In the genomic region with DNA sequence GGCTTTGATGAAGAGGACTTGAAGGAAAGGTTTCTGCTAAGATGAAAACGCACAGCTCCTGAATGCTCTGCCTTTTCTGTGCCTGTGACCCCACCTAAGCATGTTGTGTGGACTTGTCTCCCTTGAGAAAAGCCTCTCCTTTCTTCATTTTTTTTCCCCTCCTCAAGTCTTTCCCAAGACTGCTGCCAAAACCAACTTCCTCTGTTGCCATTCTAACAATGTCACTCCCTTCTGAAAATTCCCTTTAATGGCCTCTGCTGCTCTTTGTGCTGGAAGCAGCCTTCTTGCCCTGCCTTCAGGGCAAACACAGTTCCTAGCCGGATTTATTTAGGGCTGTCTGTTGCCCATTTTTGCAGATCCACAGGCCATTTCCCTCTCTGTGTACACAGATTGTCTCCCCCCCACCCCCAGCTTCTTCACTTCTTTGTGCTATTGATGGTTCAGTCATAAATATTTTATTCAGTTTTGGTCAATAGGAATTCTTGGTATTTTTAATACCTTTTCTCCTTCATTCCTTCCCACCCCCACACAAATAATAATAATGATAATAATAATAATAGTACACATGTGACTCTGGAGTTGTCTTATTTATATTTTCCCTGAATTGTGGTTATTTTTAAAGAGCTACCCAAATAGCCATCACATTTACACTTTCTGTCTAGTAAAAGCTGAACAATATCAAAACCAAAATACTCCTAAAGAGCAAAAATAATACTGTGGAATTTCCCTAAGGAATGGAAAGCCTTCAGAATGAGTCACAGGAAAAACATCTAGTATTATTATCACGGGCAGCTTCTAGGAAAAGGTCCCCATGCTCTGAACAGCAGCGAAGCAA, we compare ENCODE assay signal across 8 mouse cellular contexts. TPM values are rescaled to one million over a fixed set of nuclear protein-coding genes. Genes with fewer than 3 reads are reported as not detected.
A peak's percentile ranks its signal among the peaks of the same experiment; 100 is the strongest.
DNase-seq lines count a peak whose midpoint lies in the region; ATAC-seq and TF ChIP-seq lines count a peak whose summit lies in the region.

No protein-coding gene starts in this region.

- TF ChIP-seq CTCF in forebrain, postnatal 0 days (IDR thresholded peaks at IDR 0.05; ENCODE audit: low read depth), result no peak
- no peak for TF ChIP-seq CTCF in layer of hippocampus, adult 2 months (conservative IDR thresholded peaks at IDR 0.05)
- TF ChIP-seq CTCF in midbrain, postnatal 0 days (IDR thresholded peaks at IDR 0.05), result no peak

- H3K27me3 ChIP-seq in forebrain, embryonic 10.5 days (ENCODE audit: poor library complexity, severe bottlenecking), result no peaks in the 10 kb centered on the region
- H3K27me3 ChIP-seq in forebrain, postnatal 0 days (ENCODE audit: insufficient read depth, low read length), result no peaks in the 10 kb centered on the region
- H3K27me3 ChIP-seq in heart, embryonic 12.5 days (replicated peaks), result no peaks in the 10 kb centered on the region
- H3K27me3 ChIP-seq in midbrain, postnatal 0 days (ENCODE audit: insufficient read depth, low read length), result no peaks in the 10 kb centered on the region

- no peaks in the 10 kb centered on the region for H3K36me3 ChIP-seq in forebrain, embryonic 10.5 days (replicated peaks)
- no peaks in the 10 kb centered on the region for H3K36me3 ChIP-seq in forebrain, postnatal 0 days (ENCODE audit: insufficient read depth)
- no peaks in the 10 kb centered on the region for H3K36me3 ChIP-seq in heart, embryonic 12.5 days
- no peaks in the 10 kb centered on the region for H3K36me3 ChIP-seq in midbrain, postnatal 0 days (ENCODE audit: insufficient read depth, low read length)

- H3K27ac ChIP-seq in forebrain, embryonic 10.5 days, result peak overlapping the region; percentile 36; the same call in 1 of the 2 replicates
- no peak overlapping the region for H3K27ac ChIP-seq in forebrain, postnatal 0 days (ENCODE audit: low read depth, low read length)
- H3K27ac ChIP-seq in layer of hippocampus, adult 2 months, result peak overlapping the region; percentile 33; the same call in 1 of the 2 replicates
- H3K27ac ChIP-seq in heart, embryonic 12.5 days (ENCODE audit: poor library complexity, severe bottlenecking), result peak overlapping the region; percentile 86
- peak overlapping the region; percentile 34; the same call in 1 of the 2 replicates for H3K27ac ChIP-seq in midbrain, postnatal 0 days (ENCODE audit: low read depth, low read length)

- H3K4me2 ChIP-seq in forebrain, postnatal 0 days (ENCODE audit: low read depth), result no peak overlapping the region
- peak overlapping the region; percentile 19; the same call in 1 of the 2 replicates for H3K4me2 ChIP-seq in heart, embryonic 12.5 days
- H3K4me2 ChIP-seq in midbrain, postnatal 0 days (ENCODE audit: low read depth, low read length, poor library complexity, severe bottlenecking), result no peak overlapping the region

- WGBS in forebrain, embryonic 10.5 days, result 72% methylated on average over 4 of the region's 4 CpGs
- 40% methylated on average over 4 of the region's 4 CpGs for WGBS in forebrain, postnatal 0 days
- WGBS in heart, embryonic 12.5 days, result 38% methylated on average over 4 of the region's 4 CpGs
- 55% methylated on average over 4 of the region's 4 CpGs for WGBS in midbrain, postnatal 0 days

- no peak overlapping the region for H3K4me3 ChIP-seq in forebrain, embryonic 10.5 days
- no peak overlapping the region for H3K4me3 ChIP-seq in forebrain, postnatal 0 days (ENCODE audit: low read depth, low read length)
- no peak overlapping the region for H3K4me3 ChIP-seq in layer of hippocampus, adult 2 months
- no peak overlapping the region for H3K4me3 ChIP-seq in heart, embryonic 12.5 days
- H3K4me3 ChIP-seq in midbrain, postnatal 0 days (ENCODE audit: low read depth, low read length), result no peak overlapping the region

- no peak for DNase-seq in forebrain, embryonic 10.5 days (ENCODE audit: extremely low spot score, low spot score)
- DNase-seq in forebrain, postnatal 0 days, result no peak
- no peak for DNase-seq in layer of hippocampus, adult 2 months (ENCODE audit: low spot score in 2 of 2)
- DNase-seq in layer of hippocampus, postnatal 36 days, result no peak
- DNase-seq in midbrain, postnatal 0 days (ENCODE audit: low spot score), result no peak
- no peak for DNase-seq in thymus, postnatal 0 days (ENCODE audit: low spot score)

- ATAC-seq in forebrain, postnatal 0 days, result no peak
- ATAC-seq in heart, embryonic 12.5 days (ENCODE audit: insufficient number of reproducible peaks, low FRiP score), result peak; percentile 66
- ATAC-seq in midbrain, postnatal 0 days (ENCODE audit: low FRiP score), result no peak
- ATAC-seq in activated CD4-positive, CD25-positive, alpha-beta regulatory T cell, adult 4 months, result no peak

- no peaks in the 10 kb centered on the region for H3K9me3 ChIP-seq in forebrain, embryonic 10.5 days
- no peaks in the 10 kb centered on the region for H3K9me3 ChIP-seq in forebrain, postnatal 0 days (ENCODE audit: low read length)
- H3K9me3 ChIP-seq in heart, embryonic 12.5 days (replicated peaks), result no peaks in the 10 kb centered on the region
- no peaks in the 10 kb centered on the region for H3K9me3 ChIP-seq in midbrain, postnatal 0 days (ENCODE audit: low read length)

- peaks cover 9% of the 10 kb centered on the region for H3K4me1 ChIP-seq in forebrain, embryonic 10.5 days
- H3K4me1 ChIP-seq in forebrain, postnatal 0 days (ENCODE audit: insufficient read depth), result 0 out of 2 replicates have a peak, but pooled peaks cover 5% of the 10 kb centered on the region
- H3K4me1 ChIP-seq in heart, embryonic 12.5 days (replicated peaks), result peaks cover 13% of the 10 kb centered on the region
- no peaks in the 10 kb centered on the region for H3K4me1 ChIP-seq in midbrain, postnatal 0 days (ENCODE audit: insufficient read depth, low read length)

- H3K9ac ChIP-seq in forebrain, postnatal 0 days, result no peak overlapping the region
- no peak overlapping the region for H3K9ac ChIP-seq in heart, embryonic 12.5 days
- H3K9ac ChIP-seq in midbrain, postnatal 0 days (replicated peaks; ENCODE audit: low read length, poor library complexity, severe bottlenecking), result no peak overlapping the region

RNA-seq across cellular contexts. Expression of a gene that starts 12.6 kb away (rescaled TPM):
- 161 and 163 TPM in 2 replicates for polyA plus RNA-seq in forebrain, embryonic 10.5 days (2016; fragmentation: Nextera tagmentation; extraction: Ambion mirVana)
- total RNA-seq in forebrain, postnatal 0 days (2014; rRNA removed), result 237 and 265 TPM in 2 replicates
- polyA plus RNA-seq in forebrain, postnatal 0 days (2015; fragmentation: Nextera tagmentation; extraction: Ambion mirVana), result 336 and 379 TPM in 2 replicates
- total RNA-seq in layer of hippocampus, adult 2 months (2021), result 100 to 1,000 TPM; 463 to 472 TPM
- total RNA-seq in layer of hippocampus, postnatal 36 days (2021), result 100 to 1,000 TPM; 464 to 480 TPM
- 212 and 230 TPM in 2 replicates for polyA plus RNA-seq in heart, embryonic 12.5 days (2016; fragmentation: Nextera tagmentation; extraction: Ambion mirVana)
- total RNA-seq in midbrain, postnatal 0 days (2014; rRNA removed), result 188 and 195 TPM in 2 replicates
- polyA plus RNA-seq in midbrain, postnatal 0 days (2015; fragmentation: Nextera tagmentation; extraction: Ambion mirVana), result 399 and 409 TPM in 2 replicates
- polyA plus RNA-seq in thymus, postnatal 0 days (2015; fragmentation: Nextera tagmentation; extraction: Ambion mirVana), result 216 and 233 TPM in 2 replicates
- 100 to 1,000 TPM; 128 to 159 TPM for polyA plus RNA-seq in activated CD4-positive, CD25-positive, alpha-beta regulatory T cell, adult 4 months (2017; shearing (Covaris generic))

RNA-seq across cellular contexts. Expression of a gene that starts 23.5 kb away (rescaled TPM):
- polyA plus RNA-seq in forebrain, embryonic 10.5 days (2016; fragmentation: Nextera tagmentation; extraction: Ambion mirVana), result 22.5 and 28.0 TPM in 2 replicates
- total RNA-seq in forebrain, postnatal 0 days (2014; rRNA removed), result 46.9 and 53.6 TPM in 2 replicates
- polyA plus RNA-seq in forebrain, postnatal 0 days (2015; fragmentation: Nextera tagmentation; extraction: Ambion mirVana), result 10.8 and 17.7 TPM in 2 replicates
- total RNA-seq in layer of hippocampus, adult 2 months (2021), result 10 to 100 TPM; 66.0 to 81.4 TPM
- total RNA-seq in layer of hippocampus, postnatal 36 days (2021), result 10 to 100 TPM; 63.9 to 77.7 TPM
- 38.7 and 40.2 TPM in 2 replicates for polyA plus RNA-seq in heart, embryonic 12.5 days (2016; fragmentation: Nextera tagmentation; extraction: Ambion mirVana)
- 52.8 and 66.2 TPM in 2 replicates for total RNA-seq in midbrain, postnatal 0 days (2014; rRNA removed)
- 17.7 and 23.8 TPM in 2 replicates for polyA plus RNA-seq in midbrain, postnatal 0 days (2015; fragmentation: Nextera tagmentation; extraction: Ambion mirVana)
- 46.9 and 63.2 TPM in 2 replicates for polyA plus RNA-seq in thymus, postnatal 0 days (2015; fragmentation: Nextera tagmentation; extraction: Ambion mirVana)
- 10 to 100 TPM; 90.0 to 92.4 TPM for polyA plus RNA-seq in activated CD4-positive, CD25-positive, alpha-beta regulatory T cell, adult 4 months (2017; shearing (Covaris generic))
